Mouse (Mus musculus): ENCODE measurements around the gene Rtl10.
"Not testable (repeated sequence)": the region's sequence is repeated elsewhere in the genome, so short reads cannot be mapped to it uniquely, and the experiment has no call there.

The Rtl10 gene

GRCm38 (mm10) chr16:18482431-18482830, 16.3 kb upstream of the Rtl10 start:
- no peak for DNase-seq (ENCODE audit: extremely low read depth, insufficient read length, low spot score)

GRCm38 (mm10) chr16:18483839-18484238, 14.9 kb upstream of the Rtl10 start:
- no peak for DNase-seq (ENCODE audit: extremely low read depth, insufficient read length, low spot score)

- no peak for DNase-seq (ENCODE audit: extremely low read depth, insufficient read length, low spot score)
These were observed 14.3 kb upstream of the Rtl10 start for GRCm38 (mm10) chr16:18484386-18484785.

- DNase-seq (ENCODE audit: extremely low read depth, insufficient read length, low spot score) = no peak
These were observed 13.8 kb upstream of the Rtl10 start for GRCm38 (mm10) chr16:18484794-18485435.

GRCm38 (mm10) chr16:18486126-18486525, 12.6 kb upstream of the Rtl10 start:
- no peak for DNase-seq (ENCODE audit: extremely low read depth, insufficient read length, low spot score)

- no peak for DNase-seq (ENCODE audit: extremely low read depth, insufficient read length, low spot score)
These were observed 8.4 kb upstream of the Rtl10 start for GRCm38 (mm10) chr16:18490281-18490680.

GRCm38 (mm10) chr16:18490894-18491293, 7.8 kb upstream of the Rtl10 start:
- DNase-seq (ENCODE audit: extremely low read depth, insufficient read length, low spot score) = no peak

- DNase-seq (ENCODE audit: extremely low read depth, insufficient read length, low spot score) = no peak
These were observed 711 bp upstream of the Rtl10 start for GRCm38 (mm10) chr16:18497865-18498515.

GRCm38 (mm10) chr16:18498996-18499395, 295 bp downstream of the Rtl10 start:
- no peak for DNase-seq (ENCODE audit: extremely low read depth, insufficient read length, low spot score)

GRCm38 (mm10) chr16:18501531-18501930, 2.8 kb downstream of the Rtl10 start:
- no peak for DNase-seq (ENCODE audit: extremely low read depth, insufficient read length, low spot score)

GRCm38 (mm10) chr16:18503566-18504342, 5.1 kb downstream of the Rtl10 start:
- DNase-seq (ENCODE audit: extremely low read depth, insufficient read length, low spot score) = no peak

- no peak for DNase-seq (ENCODE audit: extremely low read depth, insufficient read length, low spot score)
These were observed 8.0 kb downstream of the Rtl10 start for GRCm38 (mm10) chr16:18506524-18507199.

GRCm38 (mm10) chr16:18507200-18507549, 8.5 kb downstream of the Rtl10 start:
- no peak for DNase-seq (ENCODE audit: extremely low read depth, insufficient read length, low spot score)

- no peak for DNase-seq (ENCODE audit: extremely low read depth, insufficient read length, low spot score)
These were observed 13.0 kb downstream of the Rtl10 start for GRCm38 (mm10) chr16:18511741-18512140.

GRCm38 (mm10) chr16:18513508-18513907, 14.8 kb downstream of the Rtl10 start:
- DNase-seq (ENCODE audit: extremely low read depth, insufficient read length, low spot score) = no peak

- DNase-seq (ENCODE audit: extremely low read depth, insufficient read length, low spot score) = no peak
These were observed 19.4 kb downstream of the Rtl10 start for GRCm38 (mm10) chr16:18518091-18518490.

GRCm38 (mm10) chr16:18523563-18524245, 25.0 kb downstream of the Rtl10 start:
- no peak for DNase-seq (ENCODE audit: extremely low read depth, insufficient read length, low spot score)

- no peak for DNase-seq (ENCODE audit: extremely low read depth, insufficient read length, low spot score)
These were observed 30.0 kb downstream of the Rtl10 start for GRCm38 (mm10) chr16:18528656-18529055.

GRCm38 (mm10) chr16:18533061-18533460, 34.4 kb downstream of the Rtl10 start:
- DNase-seq (ENCODE audit: extremely low read depth, insufficient read length, low spot score) = not testable (repeated sequence)

GRCm38 (mm10) chr16:18537407-18537990, 38.8 kb downstream of the Rtl10 start:
- DNase-seq (ENCODE audit: extremely low read depth, insufficient read length, low spot score) = no peak
